ENCODE assay signal across 17 mouse cellular contexts in genomic region chr9:68673221-68673620, GRCm38 (mm10).
"Had no signal": no experiment of that assay in that cellular context is flagged by ENCODE, and none has a peak within 500 bp of the region (broad histone marks: within the 10 kb centered on the region; RNA-seq: fewer than 3 reads in every experiment).

No protein-coding gene starts in this region.

- H3K36me3 ChIP-seq: limb, embryonic 10.5 days; limb, embryonic 13.5 days; midbrain, embryonic 13.5 days; neural tube, embryonic 13.5 days had no signal

- H3K27me3 ChIP-seq: limb, embryonic 13.5 days; midbrain, embryonic 13.5 days; neural tube, embryonic 13.5 days had no signal

- DNase-seq: kidney, adult 11 months; kidney, adult 8-10 months; kidney, postnatal 14 days; layer of hippocampus, adult 9-11 months; liver, postnatal 0 days; lung, embryonic 14.5 days; thymus, adult 18-20 months; thymus, postnatal 36 days had no signal

- H3K27ac ChIP-seq: layer of hippocampus, adult 2 months; limb, embryonic 10.5 days; limb, embryonic 13.5 days; liver, embryonic 14.5 days; macrophage; midbrain, embryonic 13.5 days; neural tube, embryonic 13.5 days had no signal

- H3K9me3 ChIP-seq: limb, embryonic 10.5 days; limb, embryonic 13.5 days; midbrain, embryonic 13.5 days; neural tube, embryonic 13.5 days had no signal

- H3K4me3 ChIP-seq: layer of hippocampus, adult 2 months; limb, embryonic 10.5 days; limb, embryonic 13.5 days; midbrain, embryonic 13.5 days; neural tube, embryonic 13.5 days had no signal

- H3K4me2 ChIP-seq: limb, embryonic 13.5 days; liver, embryonic 11.5 days; lung, embryonic 14.5 days; midbrain, embryonic 13.5 days; neural tube, embryonic 13.5 days had no signal

- H3K9ac ChIP-seq: limb, embryonic 13.5 days; liver, embryonic 14.5 days; liver, postnatal 0 days; lung, embryonic 14.5 days; midbrain, embryonic 13.5 days; neural tube, embryonic 13.5 days had no signal

- ATAC-seq: liver, postnatal 0 days; lung, postnatal 0 days; midbrain, embryonic 13.5 days had no signal
